Mouse (Mus musculus): ENCODE results near the gene Fuca2. TPM values are rescaled to one million over a fixed set of nuclear protein-coding genes. Genes with fewer than 3 reads are reported as not detected.

Fuca2 gene
- polyA plus RNA-seq (2012; fragmentation: generic; extraction: Trizol) = 10 to 100 TPM in 1 of 2 experiments, 1 to 10 TPM in 1; 2.7 to 10.9 TPM

GRCm38 (mm10) chr10:13499331-13499730 lies at the start of gene Fuca2:
TSS of gene Fuca2 (plus strand) at chr10:13499540.

GRCm38 (mm10) chr10:13473833-13474567 lies 25.3 kb upstream of the Fuca2 start, which contains the start of gene Phactr2:
TSS of gene Phactr2 (minus strand) at chr10:13474412.

GRCm38 (mm10) chr10:13552646-13553497 lies 53.5 kb downstream of the Fuca2 start, which contains the start of the genes Adat2 and Pex3:
TSS of gene Adat2 (plus strand) at chr10:13552894.
TSS of gene Pex3 (minus strand) at chr10:13553142.

Other genes starting within 250 kb of the Fuca2 start
- under 1 TPM; 0.01 to 0.11 TPM for gene Phactr2, start 25.1 kb upstream of the Fuca2 start, polyA plus RNA-seq (2012; fragmentation: generic; extraction: Trizol)
- 1 to 10 TPM; 5.8 to 6.0 TPM for gene Adat2, start 53.4 kb downstream of the Fuca2 start, polyA plus RNA-seq (2012; fragmentation: generic; extraction: Trizol)
- gene Pex3, start 53.6 kb downstream of the Fuca2 start, polyA plus RNA-seq (2012; fragmentation: generic; extraction: Trizol) = 1 to 10 TPM; 2.0 to 7.7 TPM